Mouse (Mus musculus): Measurements from ENCODE around the gene Gstz1.

DNA sequence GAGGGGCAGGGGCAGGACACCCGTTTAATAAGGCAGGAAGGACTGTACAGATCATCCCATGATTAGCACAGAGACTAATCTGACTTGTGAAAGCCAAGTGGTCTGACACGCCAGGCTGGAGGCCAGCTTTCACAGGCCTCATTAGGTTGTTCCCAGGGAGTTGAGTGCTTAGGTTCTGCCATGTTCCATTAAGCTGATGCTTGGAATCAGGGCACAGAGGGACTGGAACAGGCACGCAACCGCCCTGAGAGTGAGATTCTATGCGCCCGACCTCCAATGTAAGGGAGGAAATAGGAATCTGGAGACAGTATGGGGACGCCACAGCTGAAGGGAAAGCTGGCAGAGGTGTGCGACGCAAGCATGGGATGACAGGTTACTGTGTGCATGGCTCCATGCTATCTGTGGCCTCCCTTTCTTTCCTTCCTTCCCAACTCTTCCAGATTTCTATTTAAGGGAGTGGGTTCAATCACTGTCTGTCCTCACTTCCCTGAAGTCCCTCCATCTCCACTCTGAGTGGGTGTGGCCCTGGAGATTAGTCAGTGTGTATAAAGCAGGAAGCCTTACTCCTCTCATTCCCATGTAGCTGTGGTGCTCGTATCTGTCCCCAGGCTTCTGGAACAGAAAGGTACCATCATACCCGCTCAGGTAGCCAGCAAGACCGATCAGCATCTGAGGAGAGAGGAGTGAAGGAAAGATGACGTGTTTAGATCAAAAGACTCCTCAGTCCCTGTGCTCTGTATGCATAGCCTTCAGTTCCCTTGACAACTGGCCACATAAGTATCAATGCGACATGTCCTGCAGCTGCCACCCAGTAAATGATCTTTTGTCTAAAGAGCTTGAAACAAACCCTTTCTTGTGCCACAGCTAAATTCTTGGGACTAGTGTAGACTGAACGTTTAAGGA is 9.3 kb upstream of the Gstz1 start:
- no peak for TF ChIP-seq CTCF (conservative IDR thresholded peaks at IDR 0.05 in 1 of 2, IDR thresholded peaks at IDR 0.05 in 1 of 2; ENCODE audit: low read depth in 2 of 2, low read length in 2 of 2)
- no peak for TF ChIP-seq KAT2A (IDR thresholded peaks at IDR 0.05; ENCODE audit: insufficient replicate concordance, low read length)
- no peak for TF ChIP-seq ZC3H11A (IDR thresholded peaks at IDR 0.05; ENCODE audit: low read depth, low read length)
- TF ChIP-seq NRF1 (IDR thresholded peaks at IDR 0.05; ENCODE audit: low read depth, low read length), result no peak
- no peak for TF ChIP-seq SIN3A (IDR thresholded peaks at IDR 0.05; ENCODE audit: low read length)
- TF ChIP-seq MXI1 (IDR thresholded peaks at IDR 0.05; ENCODE audit: low read depth, low read length), result no peak
- no peak for TF ChIP-seq EP300 (IDR thresholded peaks at IDR 0.05; ENCODE audit: low read length)
- no peak for TF ChIP-seq POLR2AphosphoS2 (IDR thresholded peaks at IDR 0.05; ENCODE audit: low read depth, low read length)
- no peak for TF ChIP-seq RAD21 (IDR thresholded peaks at IDR 0.05; ENCODE audit: low read depth, low read length)
- TF ChIP-seq MAZ (IDR thresholded peaks at IDR 0.05; ENCODE audit: low read depth, low read length), result no peak
- TF ChIP-seq USF1 (IDR thresholded peaks at IDR 0.05; ENCODE audit: low read depth, low read length), result no peak

Measured in CH12.LX (cell line).